Mouse (Mus musculus) ES-Bruce4 (cell line): ENCODE results near the gene Cbfa2t2. TPM values are rescaled to one million over a fixed set of nuclear protein-coding genes. Genes with fewer than 3 reads are reported as not detected.

Experiments used
- H3K27ac ChIP-seq: 2 replicates; pipeline ENCODE4 v1.5.1; 2012; ENCODE audit warnings: low read length, inconsistent platforms; ENCODE audit not compliant: insufficient read depth
- H3K27me3 ChIP-seq: 2 replicates; pipeline ENCODE4 v1.6.1; 2012; ENCODE audit warnings: mild to moderate bottlenecking, low read length, inconsistent platforms; ENCODE audit not compliant: control insufficient read depth, poor library complexity, insufficient read depth, severe bottlenecking
- H3K36me3 ChIP-seq: 2 replicates; pipeline ENCODE4 v1.6.1; 2012; ENCODE audit warnings: inconsistent platforms, mild to moderate bottlenecking, low read length, moderate library complexity; ENCODE audit not compliant: control insufficient read depth, poor library complexity, insufficient read depth, severe bottlenecking
- H3K4me1 ChIP-seq: one replicate; pipeline ENCODE4 v1.8.1; 2011; ENCODE audit warnings: low read length; ENCODE audit not compliant: control insufficient read depth, insufficient read depth
- H3K4me3 ChIP-seq: 2 replicates; pipeline ENCODE4 v1.5.1; 2011; ENCODE audit warnings: low read depth, mild to moderate bottlenecking, low read length
- H3K9ac ChIP-seq: 2 replicates; pipeline ENCODE4 v1.6.1; 2012; ENCODE audit warnings: low read depth, mild to moderate bottlenecking, inconsistent platforms; ENCODE audit not compliant: poor library complexity, severe bottlenecking
- H3K9me3 ChIP-seq: replicated peaks from 2 replicates; pipeline ENCODE4 v1.6.1; 2012; ENCODE audit warnings: mild to moderate bottlenecking, low read length, inconsistent platforms; ENCODE audit not compliant: control insufficient read depth, poor library complexity, insufficient read depth, severe bottlenecking
- CTCF ChIP-seq: IDR thresholded peaks from one replicate; pipeline ENCODE4 v1.8.1; 2011; ENCODE audit warnings: low read depth, low read length
- EP300 ChIP-seq: IDR thresholded peaks from 2 replicates; pipeline ENCODE4 v1.6.1; 2011; ENCODE audit warnings: low read depth, low read length; ENCODE audit not compliant: insufficient read depth
- POLR2A ChIP-seq: IDR thresholded peaks from one replicate; pipeline ENCODE4 v1.8.1; 2011; ENCODE audit warnings: low read length; ENCODE audit not compliant: insufficient read depth
- polyA plus RNA-seq: library from polyadenylated mRNA; stranded (reverse); fragments of >200 nt; gene quantifications from 2 replicates; pipeline ENCODE4 v1.2.4, GENCODE M21; 2011; ENCODE audit warnings: low read depth; ENCODE audit not compliant: missing spikeins, insufficient read depth, insufficient read length

Gene Cbfa2t2
- polyA plus RNA-seq, 1 experiment, result 79.9 TPM

- Histone ChIP-seq H3K9me3 (no peaks in the 10 kb centered on the region), H3K36me3 (peaks cover 73% of the 10 kb centered on the region)
Measured at GRCm38 (mm10) chr2:154517424-154517823, 81.1 kb downstream of the Cbfa2t2 start.

GRCm38 (mm10) chr2:154521449-154521848, 85.2 kb downstream of the Cbfa2t2 start:
- Histone ChIP-seq H3K27ac (no peak overlapping the region), H3K9ac (no peak overlapping the region), H3K4me1 (no peaks in the 10 kb centered on the region), H3K4me3 (no peak overlapping the region), H3K9me3 (no peaks in the 10 kb centered on the region), H3K36me3 (peaks cover 79% of the 10 kb centered on the region), H3K27me3 (no peaks in the 10 kb centered on the region)
- TF ChIP-seq EP300, result no peak
- TF ChIP-seq POLR2A, result no peak
- no peak for TF ChIP-seq CTCF

More at GRCm38 (mm10) chr2:154517424-154517823, 81.1 kb downstream of the Cbfa2t2 start:
- Histone ChIP-seq H3K9ac (no peak overlapping the region), H3K27me3 (no peaks in the 10 kb centered on the region), H3K27ac (no peak overlapping the region), H3K4me3 (no peak overlapping the region), H3K4me1 (no peaks in the 10 kb centered on the region)
- TF ChIP-seq EP300 (no peak), POLR2A (no peak), CTCF (no peak)

GRCm38 (mm10) chr2:154522334-154522733, 86.1 kb downstream of the Cbfa2t2 start:
- Histone ChIP-seq H3K4me1 (no peaks in the 10 kb centered on the region), H3K4me3 (no peak overlapping the region), H3K9me3 (no peaks in the 10 kb centered on the region), H3K36me3 (peaks cover 74% of the 10 kb centered on the region), H3K9ac (no peak overlapping the region), H3K27ac (no peak overlapping the region), H3K27me3 (no peaks in the 10 kb centered on the region)
- TF ChIP-seq EP300 (no peak), POLR2A (no peak), CTCF (no peak)

GRCm38 (mm10) chr2:154525285-154525684, 89.0 kb downstream of the Cbfa2t2 start:
- Histone ChIP-seq H3K4me3 (no peak overlapping the region), H3K9me3 (no peaks in the 10 kb centered on the region), H3K27me3 (no peaks in the 10 kb centered on the region), H3K9ac (no peak overlapping the region), H3K27ac (no peak overlapping the region), H3K4me1 (no peaks in the 10 kb centered on the region), H3K36me3 (peaks cover 76% of the 10 kb centered on the region)
- TF ChIP-seq CTCF (no peak), POLR2A (no peak), EP300 (no peak)

- H3K27ac ChIP-seq, result no peak overlapping the region
- no peaks in the 10 kb centered on the region for H3K27me3 ChIP-seq
- peaks cover 78% of the 10 kb centered on the region for H3K36me3 ChIP-seq
- H3K4me3 ChIP-seq, result no peak overlapping the region
- TF ChIP-seq EP300 (no peak), CTCF (no peak), POLR2A (no peak)
- no peak overlapping the region for H3K9ac ChIP-seq
- H3K9me3 ChIP-seq, result no peaks in the 10 kb centered on the region
- H3K4me1 ChIP-seq, result no peaks in the 10 kb centered on the region
Measured at GRCm38 (mm10) chr2:154526531-154526930, 90.2 kb downstream of the Cbfa2t2 start.

GRCm38 (mm10) chr2:154532888-154533287, 96.6 kb downstream of the Cbfa2t2 start:
- H3K9me3 ChIP-seq, result no peaks in the 10 kb centered on the region
- no peak overlapping the region for H3K9ac ChIP-seq
- no peaks in the 10 kb centered on the region for H3K27me3 ChIP-seq
- H3K4me1 ChIP-seq, result no peaks in the 10 kb centered on the region
- peaks cover 78% of the 10 kb centered on the region for H3K36me3 ChIP-seq
- H3K4me3 ChIP-seq, result no peak overlapping the region
- TF ChIP-seq CTCF, result no peak
- no peak for TF ChIP-seq POLR2A
- TF ChIP-seq EP300, result no peak
- peak overlapping the region; percentile 55 for H3K27ac ChIP-seq
